In genomic region chr6:6053946-6054345, GRCm38 (mm10) we compare ENCODE assay signal across 27 mouse cellular contexts.
DNase-seq lines count a peak whose midpoint lies in the region; ATAC-seq and TF ChIP-seq lines count a peak whose summit lies in the region.
"Had no signal": no experiment of that assay in that cellular context is flagged by ENCODE, and none has a peak within 500 bp of the region (broad histone marks: within the 10 kb centered on the region; RNA-seq: fewer than 3 reads in every experiment).

No protein-coding gene starts in this region.

- no peak overlapping the region for H3K4me2 ChIP-seq in forebrain, embryonic 14.5 days (ENCODE audit: low read length)
- H3K4me2 ChIP-seq in forebrain, embryonic 12.5 days, result no peak overlapping the region
- H3K4me2 ChIP-seq in limb, embryonic 14.5 days (replicated peaks; ENCODE audit: low read depth, low read length, severe bottlenecking), result no peak overlapping the region
- H3K4me2 ChIP-seq: embryonic facial prominence, embryonic 15.5 days; forebrain, embryonic 15.5 days; heart, embryonic 13.5 days; hindbrain, embryonic 14.5 days; intestine, embryonic 15.5 days; limb, embryonic 12.5 days; liver, embryonic 11.5 days; lung, embryonic 15.5 days; midbrain, embryonic 15.5 days; neural tube, embryonic 15.5 days had no signal

- no peak overlapping the region for H3K27ac ChIP-seq in forebrain, embryonic 14.5 days (ENCODE audit: low read depth, low read length)
- H3K27ac ChIP-seq in forebrain, embryonic 12.5 days, result no peak overlapping the region
- H3K27ac ChIP-seq in limb, embryonic 14.5 days (replicated peaks; ENCODE audit: low read depth, low read length), result no peak overlapping the region
- no peak overlapping the region for H3K27ac ChIP-seq in limb, embryonic 10.5 days
- H3K27ac ChIP-seq: embryonic facial prominence, embryonic 15.5 days; forebrain, embryonic 15.5 days; heart, adult 2 months; heart, embryonic 13.5 days; hindbrain, embryonic 14.5 days; intestine, embryonic 15.5 days; limb, embryonic 12.5 days; lung, embryonic 15.5 days; midbrain, embryonic 15.5 days; neural tube, embryonic 15.5 days had no signal

- H3K9ac ChIP-seq in forebrain, embryonic 14.5 days (ENCODE audit: low read length), result no peak overlapping the region
- H3K9ac ChIP-seq in forebrain, embryonic 12.5 days, result no peak overlapping the region
- no peak overlapping the region for H3K9ac ChIP-seq in limb, embryonic 14.5 days (ENCODE audit: low read depth, low read length, severe bottlenecking)
- H3K9ac ChIP-seq: embryonic facial prominence, embryonic 15.5 days; forebrain, embryonic 15.5 days; heart, embryonic 13.5 days; hindbrain, embryonic 14.5 days; intestine, embryonic 15.5 days; limb, embryonic 12.5 days; lung, embryonic 15.5 days; midbrain, embryonic 15.5 days; neural tube, embryonic 15.5 days had no signal

- no peaks in the 10 kb centered on the region for H3K27me3 ChIP-seq in forebrain, embryonic 14.5 days (replicated peaks; ENCODE audit: control insufficient read depth, insufficient read depth, low read length)
- H3K27me3 ChIP-seq in forebrain, embryonic 12.5 days, result no peaks in the 10 kb centered on the region
- H3K27me3 ChIP-seq in limb, embryonic 14.5 days (ENCODE audit: control insufficient read depth, insufficient read depth, low read length), result no peaks in the 10 kb centered on the region
- no peaks in the 10 kb centered on the region for H3K27me3 ChIP-seq in limb, embryonic 10.5 days (ENCODE audit: low read depth, poor library complexity, severe bottlenecking)
- H3K27me3 ChIP-seq: forebrain, embryonic 15.5 days; heart, embryonic 13.5 days; intestine, embryonic 15.5 days; limb, embryonic 12.5 days; lung, embryonic 15.5 days; midbrain, embryonic 15.5 days; neural tube, embryonic 15.5 days had no signal

- 6% methylated on average over 3 of the region's 3 CpGs for WGBS in forebrain, embryonic 14.5 days
- 15% methylated on average over 3 of the region's 3 CpGs for WGBS in forebrain, embryonic 12.5 days
- WGBS in limb, embryonic 14.5 days, result 46% methylated on average over 3 of the region's 3 CpGs
- WGBS in limb, embryonic 10.5 days, result 90% methylated on average over 3 of the region's 3 CpGs

- peaks cover 7% of the 10 kb centered on the region; the same call in 1 of the 2 replicates for H3K4me1 ChIP-seq in forebrain, embryonic 14.5 days (ENCODE audit: control insufficient read depth, insufficient read depth, low read length)
- peaks cover 13% of the 10 kb centered on the region for H3K4me1 ChIP-seq in forebrain, embryonic 12.5 days
- no peaks in the 10 kb centered on the region for H3K4me1 ChIP-seq in limb, embryonic 14.5 days (ENCODE audit: control insufficient read depth, insufficient read depth, low read length)
- H3K4me1 ChIP-seq in limb, embryonic 10.5 days, result peaks cover 7% of the 10 kb centered on the region; the same call in 1 of the 2 replicates
- H3K4me1 ChIP-seq: embryonic facial prominence, embryonic 15.5 days; intestine, embryonic 15.5 days; lung, embryonic 15.5 days had no signal

- no peaks in the 10 kb centered on the region for H3K36me3 ChIP-seq in forebrain, embryonic 14.5 days (ENCODE audit: control insufficient read depth, insufficient read depth, low read length)
- H3K36me3 ChIP-seq in forebrain, embryonic 12.5 days (replicated peaks), result no peaks in the 10 kb centered on the region
- no peaks in the 10 kb centered on the region; the same call in 1 of the 2 replicates for H3K36me3 ChIP-seq in limb, embryonic 14.5 days (ENCODE audit: control insufficient read depth, insufficient read depth, low read length)
- peaks cover 20% of the 10 kb centered on the region for H3K36me3 ChIP-seq in limb, embryonic 10.5 days
- H3K36me3 ChIP-seq: embryonic facial prominence, embryonic 15.5 days; forebrain, embryonic 15.5 days; intestine, embryonic 15.5 days; lung, embryonic 15.5 days; midbrain, embryonic 15.5 days; neural tube, embryonic 15.5 days had no signal

- H3K4me3 ChIP-seq in forebrain, embryonic 14.5 days (ENCODE audit: low read depth, low read length), result no peak overlapping the region
- no peak overlapping the region for H3K4me3 ChIP-seq in forebrain, embryonic 12.5 days (replicated peaks)
- no peak overlapping the region for H3K4me3 ChIP-seq in limb, embryonic 14.5 days (replicated peaks; ENCODE audit: low read length)
- no peak overlapping the region for H3K4me3 ChIP-seq in limb, embryonic 10.5 days
- H3K4me3 ChIP-seq: embryonic facial prominence, embryonic 15.5 days; forebrain, embryonic 15.5 days; heart, adult 2 months; heart, embryonic 13.5 days; intestine, embryonic 15.5 days; limb, embryonic 12.5 days; lung, embryonic 15.5 days; midbrain, embryonic 15.5 days; neural tube, embryonic 15.5 days had no signal

- peak; percentile 20 for DNase-seq in forebrain, embryonic 14.5 days (ENCODE audit: low spot score)
- peak; percentile 41 for DNase-seq in kidney, adult 9 months
- no peak for DNase-seq in kidney, postnatal 4 days
- DNase-seq in limb, embryonic 14.5 days (ENCODE audit: low spot score), result peak; percentile 38
- DNase-seq in limb, embryonic 10.5 days (ENCODE audit: low spot score), result no peak
- peak; percentile 23 for DNase-seq in retina, embryonic 14.5 days (ENCODE audit: low spot score)
- DNase-seq: adrenal gland, postnatal 14 days; cerebellum, adult 11-12 months; cerebellum, adult 9-11 months; gastrocnemius, postnatal 25 days; heart, adult 2 months; heart, postnatal 10 days; thymus, adult 2 months; thymus, postnatal 36 days had no signal

- ATAC-seq in forebrain, embryonic 14.5 days, result no peak
- no peak for ATAC-seq in forebrain, embryonic 12.5 days (ENCODE audit: low FRiP score)
- no peak for ATAC-seq in limb, embryonic 14.5 days (ENCODE audit: low FRiP score, low read depth)
- no peak for ATAC-seq in megakaryocyte progenitor cell, adult 5-6 weeks (replicated peaks; ENCODE audit: poor library complexity)
- ATAC-seq: forebrain, embryonic 15.5 days; intestine, embryonic 15.5 days; midbrain, embryonic 15.5 days had no signal

- no peak for TF ChIP-seq POLR2A in limb, embryonic 14.5 days (IDR thresholded peaks at IDR 0.05; ENCODE audit: borderline replicate concordance, extremely low read depth, insufficient read depth, insufficient read length)

- H3K9me3 ChIP-seq in forebrain, embryonic 14.5 days (replicated peaks; ENCODE audit: control insufficient read depth, low read length), result no peaks in the 10 kb centered on the region
- no peaks in the 10 kb centered on the region for H3K9me3 ChIP-seq in forebrain, embryonic 12.5 days
- no peaks in the 10 kb centered on the region for H3K9me3 ChIP-seq in limb, embryonic 14.5 days (ENCODE audit: control insufficient read depth, low read length)
- no peaks in the 10 kb centered on the region for H3K9me3 ChIP-seq in limb, embryonic 10.5 days (replicated peaks)
- H3K9me3 ChIP-seq: embryonic facial prominence, embryonic 15.5 days; forebrain, embryonic 15.5 days; G1E; heart, embryonic 13.5 days; intestine, embryonic 15.5 days; limb, embryonic 12.5 days; lung, embryonic 15.5 days; midbrain, embryonic 15.5 days; neural tube, embryonic 15.5 days had no signal

Comparison
In these comparisons a context has a peak if more than half of its experiments do, and no peak if none do; other contexts are left out.
1. DNase-seq: peak in forebrain, embryonic 14.5 days (single experiment), kidney, adult 9 months (single experiment), limb, embryonic 14.5 days (single experiment) and retina, embryonic 14.5 days (single experiment); none in kidney, postnatal 4 days (0 of 2) and limb, embryonic 10.5 days (single experiment).